Mouse (Mus musculus) testis, postnatal 10 days (tissue): ENCODE results near the gene Wdr4.
"Not testable (repeated sequence)": the region's sequence is repeated elsewhere in the genome, so short reads cannot be mapped to it uniquely, and the experiment has no call there.

Experiments used
- DNase-seq: peaks from one replicate; pipeline ENCODE4 v3.0.0; 2021; ENCODE audit warnings: low spot score

Gene Wdr4

DNA sequence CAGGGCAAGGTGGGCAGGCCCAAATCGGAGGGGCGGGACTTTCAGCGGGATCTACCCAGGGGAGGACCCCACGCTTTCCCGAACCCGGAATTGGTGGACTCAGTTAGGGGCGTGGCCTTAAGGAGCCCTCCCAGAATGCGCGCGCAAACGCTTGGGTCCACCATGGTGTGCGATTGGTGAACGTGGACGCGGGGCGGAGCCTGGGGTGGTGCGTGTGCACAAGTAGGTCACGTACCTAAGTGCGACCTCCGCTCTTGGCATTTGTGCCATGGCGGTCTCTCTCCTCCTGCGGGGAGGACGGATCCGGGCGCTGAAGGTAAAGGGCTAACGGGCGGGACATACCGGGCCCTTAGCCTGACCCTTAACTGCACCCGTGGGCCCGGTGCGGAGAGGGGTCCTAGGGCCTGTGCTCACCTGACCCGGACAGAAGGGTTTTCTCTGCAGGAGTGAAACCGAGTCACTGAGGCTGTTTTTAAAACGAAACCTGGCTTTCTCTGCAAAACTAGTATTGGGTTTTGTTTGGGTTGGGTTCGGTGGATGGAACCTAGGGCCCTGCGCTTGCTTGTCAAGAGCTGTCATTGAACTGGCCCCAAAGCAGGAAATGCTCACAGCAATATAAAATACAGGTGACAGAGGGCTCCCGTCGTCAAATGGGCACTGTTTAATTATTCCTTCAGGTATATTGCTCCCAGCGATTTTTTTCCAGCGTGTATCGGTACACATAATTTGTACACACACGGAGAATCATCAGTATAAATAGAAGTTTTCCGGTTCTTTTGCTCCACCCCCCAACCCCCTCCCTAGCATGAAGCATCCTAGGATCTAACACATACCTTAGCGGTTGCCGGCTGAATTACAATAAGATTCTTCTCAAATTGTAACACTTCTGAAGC lies at the start of gene Wdr4, which contains the start of gene Ndufv3:
Wdr4 (minus strand) TSS at position 35 of the 893 bp plus-strand sequence.
Ndufv3 (plus strand) TSS at position 170 of the 893 bp plus-strand sequence.
- DNase-seq: peak; percentile 99

DNA sequence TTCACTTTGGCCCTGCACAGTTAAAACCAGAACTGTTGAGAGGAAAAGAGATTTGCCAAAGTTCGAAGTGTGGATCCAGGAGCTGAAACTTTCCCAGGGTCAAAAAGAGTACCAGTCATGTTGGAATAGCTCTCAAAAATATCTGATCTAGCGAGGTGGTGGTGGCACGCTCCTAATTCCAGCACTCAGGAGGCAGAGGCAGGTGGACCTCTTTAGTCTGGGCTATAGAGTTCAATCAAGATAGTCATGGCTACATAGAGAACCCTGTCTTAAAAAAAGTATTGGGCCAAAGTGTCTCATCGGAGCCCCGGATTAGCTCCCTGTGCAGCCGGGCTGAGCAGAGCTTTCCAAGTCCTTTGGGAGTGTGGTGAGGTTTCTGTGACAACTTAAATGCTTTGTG lies 46.5 kb upstream of the Wdr4 start:
- no peak for DNase-seq

DNA sequence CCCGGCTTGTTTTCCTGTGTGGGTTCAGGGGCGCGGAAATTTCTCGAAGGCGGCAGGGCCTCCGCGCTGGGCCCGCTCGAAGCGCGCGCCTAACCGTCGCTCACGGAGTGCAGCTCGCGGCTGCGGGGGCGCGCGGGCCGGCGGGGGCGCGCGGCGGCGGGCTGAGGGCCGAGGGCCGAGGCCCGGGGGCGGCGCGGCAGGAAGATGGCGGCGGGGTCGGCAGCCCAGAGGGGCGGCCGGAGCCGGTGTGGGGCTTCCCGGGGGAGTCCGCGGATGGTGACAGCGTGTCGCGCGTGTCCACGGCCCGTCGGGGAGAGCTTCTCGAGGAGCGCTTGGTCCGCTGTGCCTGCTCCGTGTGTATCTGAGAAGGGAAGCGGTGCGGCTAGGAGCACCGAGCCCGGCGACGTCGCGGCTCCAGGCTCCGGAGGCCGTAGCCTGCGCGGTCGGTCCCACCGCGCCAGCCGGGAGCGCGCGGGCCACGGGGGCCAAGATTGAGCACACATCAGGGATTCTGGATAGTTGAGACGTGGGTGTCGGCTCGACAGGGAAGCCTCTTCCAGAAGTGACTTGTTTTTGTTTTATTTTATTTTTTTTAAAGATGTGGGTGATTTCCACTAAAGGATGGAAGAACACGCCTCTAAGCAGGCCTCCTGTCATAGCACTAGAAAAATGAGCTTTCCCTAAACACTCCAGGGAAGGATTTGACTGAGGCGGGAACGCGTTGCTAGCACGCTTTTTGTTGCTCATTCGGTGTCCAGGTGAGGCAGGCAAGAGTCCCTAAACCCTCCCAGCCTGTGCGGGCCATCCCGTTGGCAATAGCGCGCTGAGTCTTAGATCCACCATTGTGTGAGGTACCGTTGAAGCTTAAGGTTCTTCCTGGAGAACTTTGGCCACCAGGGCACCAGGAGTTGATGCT lies 45.6 kb upstream of the Wdr4 start:
- peak; percentile 81 for DNase-seq

DNA sequence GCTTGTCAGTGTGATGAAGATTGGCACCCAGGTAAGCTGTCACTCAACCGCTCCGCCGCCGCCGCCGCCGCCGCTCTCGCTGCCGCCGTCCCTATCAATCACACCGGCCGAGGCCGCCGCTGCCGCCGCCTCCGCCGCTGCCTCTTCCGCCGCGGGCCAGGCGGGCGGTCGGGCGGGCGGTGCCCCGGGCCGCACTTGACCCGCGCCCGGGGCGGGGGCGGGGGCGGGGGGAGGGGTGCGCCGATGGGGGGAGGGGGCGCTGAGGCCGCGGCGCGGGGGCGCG lies 45.0 kb upstream of the Wdr4 start:
- DNase-seq: no peak

DNA sequence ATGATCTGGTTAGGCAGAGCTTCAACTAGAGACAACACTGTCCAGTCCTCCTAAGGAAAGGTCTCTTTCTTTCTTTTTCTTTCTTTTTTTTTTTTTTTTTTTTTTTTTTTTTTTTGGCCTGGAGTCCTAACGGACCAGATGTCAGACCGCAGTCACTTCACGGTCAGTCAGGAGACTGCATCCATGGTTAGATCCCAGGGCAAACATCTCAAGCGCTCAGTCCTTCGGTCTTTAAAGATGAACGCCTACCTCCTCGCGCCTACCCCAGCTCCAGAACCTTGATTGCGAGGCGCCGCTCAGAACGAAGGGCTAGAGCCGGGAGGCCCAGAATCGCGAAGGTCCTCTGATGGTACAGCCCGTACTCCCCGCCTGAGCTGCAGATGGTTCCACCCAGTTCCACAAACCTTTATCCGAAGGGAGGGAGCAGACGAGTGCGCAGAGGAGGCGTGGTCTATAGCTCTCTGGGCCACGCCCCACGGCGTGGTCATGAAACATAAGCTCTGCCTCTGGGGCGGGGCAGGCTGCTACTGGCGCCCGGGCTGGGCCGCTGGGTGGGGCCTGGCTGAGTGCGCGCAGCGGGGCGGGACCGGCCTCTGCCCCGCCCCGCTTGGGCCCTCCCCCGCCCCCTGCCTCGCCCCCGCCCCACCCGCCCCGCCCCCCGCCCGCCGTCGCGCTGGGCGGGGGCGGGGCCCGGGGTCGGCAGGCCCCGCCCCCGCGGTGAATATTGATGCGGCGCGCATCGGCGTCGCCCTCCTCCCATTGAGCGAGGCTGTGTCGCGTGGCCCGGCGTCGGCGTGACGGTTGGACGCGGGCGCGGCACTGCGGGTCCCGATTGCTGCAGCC lies 44.5 kb upstream of the Wdr4 start, which contains the start of gene Pknox1:
Pknox1 (plus strand) TSS at position 720 of the 843 bp plus-strand sequence.
- peak; percentile 98 for DNase-seq

DNA sequence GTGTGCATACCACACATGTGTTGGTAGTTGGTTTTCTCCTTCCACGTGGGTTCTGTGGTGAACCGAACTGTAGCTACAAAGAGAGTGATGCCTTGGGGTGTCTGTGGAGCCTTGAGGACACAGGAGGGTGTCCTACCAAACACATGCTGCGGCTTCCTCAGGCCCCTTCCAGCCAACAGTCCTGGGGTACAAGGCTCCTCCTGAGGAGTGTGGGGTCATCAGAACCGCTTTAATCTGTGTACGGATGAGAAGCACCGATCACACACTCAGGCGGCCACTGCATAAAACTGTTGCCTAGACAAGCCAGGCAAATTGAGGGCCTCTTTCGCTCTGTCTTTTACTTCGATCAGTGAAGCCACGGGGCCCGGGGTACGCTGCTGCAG lies 43.8 kb upstream of the Wdr4 start:
- peak; percentile 55 for DNase-seq

DNA sequence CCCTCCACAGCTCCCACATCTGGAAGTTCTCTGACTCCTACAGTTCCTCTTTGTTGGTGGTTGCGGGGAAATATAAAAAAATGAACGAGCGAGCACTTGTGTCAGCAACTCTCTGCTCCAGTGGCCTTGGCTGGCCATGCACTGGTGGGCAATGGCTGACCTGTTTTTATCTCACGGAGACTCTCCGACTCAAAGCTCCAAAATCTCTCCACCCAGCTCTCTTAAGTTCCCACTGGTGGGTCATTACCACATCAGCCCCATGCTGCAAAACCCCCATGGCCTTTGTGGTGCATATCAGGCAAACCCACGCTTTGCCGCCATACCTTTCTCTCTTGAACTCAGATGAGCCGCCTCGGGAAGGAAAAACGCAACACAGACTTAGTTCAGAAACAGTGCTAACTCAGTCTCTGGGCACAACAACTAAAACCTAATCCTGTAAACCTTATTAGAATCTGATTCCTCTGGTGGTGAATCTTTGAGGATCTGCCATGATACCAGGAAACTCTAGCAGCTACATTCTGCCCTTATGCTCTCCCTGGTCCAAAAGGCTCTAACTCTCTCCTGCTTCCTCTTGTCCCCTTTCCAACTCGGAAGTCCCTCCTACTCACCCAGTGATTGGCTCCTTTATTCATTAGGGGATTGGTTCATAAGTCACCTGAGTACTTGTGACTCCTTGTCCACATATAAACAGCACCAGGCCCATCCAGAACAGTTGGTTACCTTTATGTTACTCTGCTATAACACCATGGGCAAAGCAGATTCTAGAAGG lies 39.4 kb upstream of the Wdr4 start:
- no peak for DNase-seq

DNA sequence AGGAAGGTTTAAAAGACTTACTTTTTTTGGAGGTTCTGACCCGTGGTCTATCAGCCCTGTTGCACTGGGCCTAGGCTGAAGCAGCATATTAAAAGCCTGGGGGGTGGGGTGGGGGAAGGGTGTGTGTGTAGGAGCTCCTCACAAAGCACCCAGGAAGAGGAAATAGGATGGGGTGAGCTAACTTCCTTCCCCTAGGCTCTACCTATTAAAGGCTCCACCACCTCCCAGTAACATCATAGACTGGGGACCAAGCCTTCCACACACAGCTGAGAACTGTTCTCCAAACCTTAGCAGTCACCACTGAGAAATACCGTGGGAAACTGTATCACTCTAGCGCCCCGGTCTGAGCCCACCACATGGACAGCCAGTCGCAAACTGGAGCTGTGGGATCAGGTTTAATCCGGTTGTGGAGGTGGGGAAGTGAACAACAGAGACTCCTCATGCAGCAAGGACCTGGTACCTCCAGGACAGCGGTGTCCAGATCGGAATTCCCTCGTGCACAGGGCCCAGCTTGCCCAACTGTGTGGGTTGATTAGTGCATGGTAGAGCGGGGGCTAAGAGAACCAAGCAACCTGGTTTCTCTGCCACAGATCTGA lies 38.3 kb upstream of the Wdr4 start:
- DNase-seq: no peak

DNA sequence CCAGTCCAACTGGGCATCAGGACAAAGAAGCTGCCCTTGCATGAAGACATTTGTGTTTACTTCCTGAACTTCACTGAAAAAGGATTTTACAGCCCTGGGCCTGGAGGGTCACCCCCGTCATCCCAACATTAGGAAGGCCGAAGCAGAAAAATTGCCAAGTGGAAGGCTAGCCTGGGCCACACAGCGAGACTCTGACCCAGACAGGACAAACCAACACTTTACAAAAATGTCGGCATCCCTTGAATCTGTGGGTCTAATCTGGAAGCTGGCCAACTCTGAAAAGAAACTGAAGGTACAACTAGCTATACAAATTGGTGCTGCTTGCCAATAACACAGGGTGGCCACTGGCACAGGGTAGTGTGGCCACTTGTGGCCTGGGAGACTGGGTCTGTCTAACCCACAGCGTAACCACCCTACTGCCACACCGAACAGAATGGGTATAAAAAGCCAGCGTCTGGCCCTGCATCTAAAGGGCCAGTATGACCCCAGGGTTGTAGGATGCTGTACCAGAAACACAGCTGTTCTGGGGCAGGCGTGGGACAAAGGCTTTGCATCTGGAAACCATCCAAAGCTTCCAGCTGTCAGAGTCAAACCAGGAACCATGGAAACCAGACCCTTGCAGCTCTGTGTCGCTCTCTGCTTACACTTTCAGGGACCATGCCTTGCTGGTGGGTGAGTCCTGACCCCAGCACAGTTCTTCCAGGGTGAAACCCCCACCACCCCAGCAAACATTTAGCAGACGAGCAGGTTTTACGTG lies 37.5 kb upstream of the Wdr4 start:
- DNase-seq: peak; percentile 49

DNA sequence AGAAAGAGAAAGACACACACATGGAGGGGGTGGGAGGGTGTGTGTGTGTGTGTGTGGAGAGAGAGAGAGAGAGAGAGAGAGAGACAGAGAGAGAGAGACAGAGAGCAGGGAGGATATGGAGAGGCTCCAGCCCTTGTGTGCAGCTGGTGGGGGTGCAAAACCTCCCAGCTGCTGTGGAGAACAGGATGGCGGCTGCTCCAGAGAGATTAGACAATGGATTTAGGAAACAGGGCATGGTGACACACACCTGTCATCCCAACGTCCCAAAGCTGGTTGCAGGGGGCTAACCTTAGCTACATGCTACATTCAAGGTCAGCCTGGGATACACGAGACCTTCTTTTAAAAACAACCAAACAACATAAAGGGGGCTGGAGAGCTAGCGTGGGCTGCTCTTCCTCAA lies 36.5 kb upstream of the Wdr4 start:
- no peak for DNase-seq

DNA sequence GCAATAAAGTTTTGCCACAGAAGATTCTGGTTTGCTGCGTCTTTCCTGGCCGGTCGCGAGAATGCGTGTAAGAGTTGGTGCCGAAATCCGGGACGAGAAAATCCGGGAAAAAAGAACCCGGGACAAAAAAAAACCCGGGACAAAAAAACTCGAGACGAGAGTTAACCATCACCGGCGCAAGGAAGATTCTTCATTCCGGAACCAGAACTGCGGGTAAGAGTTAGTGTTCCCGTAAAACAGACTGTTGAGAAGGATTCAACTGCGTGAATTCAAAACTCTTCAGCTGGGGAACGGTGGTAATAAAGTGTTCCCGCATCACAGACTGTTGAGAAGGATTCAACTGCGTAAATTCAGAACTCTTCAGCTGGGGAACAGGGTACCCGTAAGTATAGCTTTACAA lies 32.8 kb upstream of the Wdr4 start:
- not testable (repeated sequence) for DNase-seq

DNA sequence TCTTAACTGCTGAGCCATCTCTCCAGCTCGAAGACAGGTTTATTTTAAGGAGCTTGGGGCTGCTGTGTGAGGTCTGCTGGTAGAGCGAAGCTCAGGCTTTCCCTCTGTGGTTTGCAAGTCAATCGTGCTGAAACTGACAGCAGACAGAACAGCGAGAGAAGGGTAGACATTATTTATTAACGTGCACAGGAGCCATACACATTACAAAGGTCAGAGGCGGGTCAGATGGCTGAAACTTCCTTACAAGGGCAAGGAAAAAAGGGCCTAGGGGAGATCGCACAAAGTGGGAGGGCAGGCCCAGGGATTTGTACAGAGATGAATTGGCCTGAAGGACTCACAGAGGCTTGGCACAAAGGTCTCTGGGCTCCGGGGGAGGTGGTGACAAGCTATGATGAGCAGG lies 29.6 kb upstream of the Wdr4 start:
- DNase-seq: no peak

DNA sequence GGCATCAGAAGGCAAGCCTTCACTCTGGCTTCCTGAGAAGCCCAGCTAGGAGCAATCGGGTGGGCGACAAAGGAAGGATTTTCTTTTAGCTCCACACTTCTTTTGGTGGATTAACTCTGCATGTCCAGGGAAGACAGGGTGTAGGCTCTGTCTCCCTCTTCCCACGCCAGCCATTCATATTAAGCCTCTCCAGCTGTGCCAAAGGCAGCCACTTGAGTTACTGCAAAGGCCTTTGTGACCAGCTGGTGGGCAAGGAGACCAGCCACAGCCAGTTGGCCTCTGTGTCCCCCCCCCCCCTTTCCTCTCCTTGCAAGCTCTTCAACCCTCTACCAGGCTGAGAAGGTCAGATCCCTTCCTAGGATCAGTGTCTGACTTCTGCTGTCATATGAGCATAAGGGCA lies 28.2 kb upstream of the Wdr4 start:
- no peak for DNase-seq

DNA sequence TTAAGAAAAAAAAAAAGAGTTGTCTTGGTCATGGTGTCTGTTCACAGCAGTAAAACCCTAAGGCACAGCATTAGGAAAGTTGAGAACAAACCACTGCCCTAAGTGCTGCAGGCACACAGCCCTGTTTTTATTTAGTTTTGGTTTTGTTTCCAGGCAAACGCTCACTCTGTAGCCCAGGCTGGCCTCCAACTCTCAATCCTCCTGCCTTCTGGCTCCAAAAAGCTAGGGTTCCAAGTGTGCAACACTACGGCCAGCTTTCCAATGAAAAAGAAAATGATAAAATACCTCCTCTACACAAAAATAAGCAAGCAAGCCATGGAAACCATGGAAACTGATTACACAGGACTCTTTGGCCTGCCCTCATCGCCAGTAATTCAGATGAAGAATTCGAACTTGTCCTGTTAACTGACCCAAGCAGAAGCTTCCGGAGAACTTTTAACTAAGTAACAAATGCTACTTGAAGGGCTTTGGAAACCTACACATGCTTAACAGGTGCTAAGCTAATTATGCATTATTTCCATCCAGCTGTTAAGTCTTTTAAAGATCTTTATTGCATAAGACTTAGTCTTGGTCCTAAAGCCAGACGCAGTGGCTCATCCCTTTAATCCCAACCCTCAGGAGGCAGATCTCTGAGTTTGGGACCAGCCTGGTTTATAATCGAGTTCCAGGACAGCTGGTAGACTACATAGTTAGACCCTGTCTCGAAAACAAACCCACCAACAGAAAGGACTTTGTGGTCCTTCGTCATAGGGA lies 26.8 kb upstream of the Wdr4 start:
- no peak for DNase-seq

DNA sequence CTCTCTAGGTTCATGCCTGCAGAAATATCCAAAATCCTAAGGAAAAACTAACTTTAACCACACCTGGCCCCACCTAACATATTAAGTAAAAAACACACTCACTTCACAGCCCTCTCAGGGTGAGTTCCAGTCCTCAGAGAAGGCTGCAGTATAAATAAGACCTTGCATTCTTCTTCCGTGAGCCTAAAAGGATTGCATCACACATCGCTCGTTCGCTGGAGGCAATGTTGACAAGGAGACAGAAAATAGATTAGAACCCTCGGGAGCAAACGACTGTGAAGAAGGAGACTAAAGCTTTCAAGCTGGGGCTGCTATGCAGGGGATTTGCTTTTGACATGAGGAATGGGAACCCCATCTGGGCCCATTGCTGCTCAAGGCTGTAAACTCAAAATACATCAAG lies 23.8 kb upstream of the Wdr4 start:
- no peak for DNase-seq

DNA sequence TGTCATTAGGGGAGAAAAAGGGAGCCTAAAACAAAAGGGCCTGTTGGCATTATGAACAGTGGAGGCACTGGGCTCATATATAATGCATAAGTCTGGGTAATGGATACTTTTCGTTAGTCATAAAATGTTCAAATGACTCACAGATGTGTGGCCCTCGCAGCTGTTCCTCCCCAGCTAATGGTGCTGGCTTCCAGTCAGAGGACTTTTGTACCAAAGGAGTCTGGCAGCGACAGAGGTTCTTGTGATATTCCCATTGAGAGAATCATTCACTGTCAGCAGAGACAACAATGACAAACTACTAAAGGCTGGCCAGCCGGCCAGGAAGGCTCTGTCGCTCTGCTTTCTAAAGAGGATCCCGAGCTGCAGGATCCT lies 21.7 kb upstream of the Wdr4 start:
- DNase-seq: no peak

DNA sequence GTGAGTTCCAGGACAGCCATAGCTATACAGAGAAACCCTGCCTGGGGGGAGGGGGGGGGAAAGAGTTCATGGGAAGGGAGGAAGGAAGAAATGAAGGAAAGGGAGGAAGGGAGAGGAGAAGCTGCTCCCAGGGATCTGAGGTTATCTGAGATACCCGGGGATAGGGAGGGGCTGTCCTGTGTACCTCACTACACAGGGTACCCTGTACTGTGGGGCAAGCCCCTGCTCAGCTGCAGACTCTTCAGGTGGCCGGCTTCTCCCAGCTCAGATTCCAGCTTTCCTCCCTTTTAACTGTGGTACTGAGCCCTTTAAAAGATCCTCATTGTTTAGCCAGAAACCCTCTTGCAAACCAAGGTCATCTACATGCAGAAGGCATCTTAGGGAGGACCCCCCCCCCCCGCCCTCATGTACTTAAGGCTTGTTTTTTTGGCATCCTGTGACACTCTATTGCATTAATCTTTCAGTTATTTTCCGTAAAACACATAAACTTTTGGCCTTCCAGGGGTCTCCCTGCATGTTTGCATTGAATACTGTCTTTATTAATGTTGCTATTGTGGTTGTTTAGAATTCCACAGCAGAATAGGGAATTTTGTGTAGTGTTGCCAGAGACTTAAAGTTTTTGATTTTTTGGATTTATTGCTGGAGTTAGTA lies 21.2 kb upstream of the Wdr4 start:
- DNase-seq: no peak

DNA sequence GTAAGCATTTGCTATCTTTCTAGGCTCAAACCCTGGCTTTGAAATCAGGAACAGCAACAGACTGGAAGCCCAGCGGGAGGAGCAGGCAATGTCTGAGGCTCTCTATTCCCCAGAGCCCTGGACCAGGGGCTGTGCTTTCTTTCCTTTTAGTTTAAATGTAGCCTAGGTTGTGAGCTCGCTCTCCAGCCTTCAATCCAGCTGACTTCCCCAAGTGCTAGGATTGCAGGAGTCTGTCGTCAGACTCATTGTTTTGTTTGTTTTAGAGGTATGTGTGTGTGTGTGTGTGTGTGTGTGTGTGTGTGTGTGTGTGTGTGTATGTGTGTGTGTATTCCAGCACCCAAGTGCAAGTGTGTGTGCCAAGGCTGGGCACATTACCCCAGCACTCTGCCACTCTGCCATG lies 20.3 kb upstream of the Wdr4 start:
- DNase-seq: no peak
